Mouse (Mus musculus): Measurements from ENCODE around the gene Cript.
"Not testable (repeated sequence)": the region's sequence is repeated elsewhere in the genome, so short reads cannot be mapped to it uniquely, and the experiment has no call there.

The Cript gene

DNA sequence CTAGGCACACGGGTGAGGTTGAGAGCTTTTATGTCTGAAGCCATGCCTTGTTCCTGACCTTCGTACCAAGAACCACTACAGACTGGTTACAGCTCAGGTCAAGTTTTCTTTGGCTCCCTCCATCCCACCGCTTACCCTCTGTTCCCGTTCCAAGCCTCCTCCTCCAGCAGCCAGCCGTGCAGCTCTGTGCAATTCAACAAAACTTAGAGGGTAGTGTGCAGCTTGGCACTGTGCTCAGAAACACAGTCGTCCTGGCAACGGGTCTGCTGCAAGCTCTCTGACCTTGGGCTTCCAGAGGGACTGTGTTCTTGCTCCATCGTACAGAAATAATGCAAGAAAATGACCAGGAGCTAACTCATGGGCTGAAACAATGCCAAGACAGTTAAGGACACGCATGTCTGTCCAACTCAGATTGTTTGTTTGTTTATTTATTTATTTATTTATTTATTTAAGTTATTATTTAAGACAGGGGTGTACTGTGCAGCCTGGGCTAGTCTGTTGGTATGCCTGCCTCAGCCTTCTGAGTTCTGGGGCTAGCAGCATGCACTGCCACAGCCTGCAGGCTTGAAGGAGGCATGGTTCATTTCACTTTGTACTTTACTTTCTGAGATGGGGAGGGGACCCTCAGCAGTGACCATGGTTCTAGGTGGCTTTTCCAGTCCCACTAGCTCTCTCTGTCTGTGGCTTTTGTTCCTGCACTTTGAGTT lies 25.3 kb downstream of the Cript start:
- peak; percentile 42 to 62 for DNase-seq

DNA sequence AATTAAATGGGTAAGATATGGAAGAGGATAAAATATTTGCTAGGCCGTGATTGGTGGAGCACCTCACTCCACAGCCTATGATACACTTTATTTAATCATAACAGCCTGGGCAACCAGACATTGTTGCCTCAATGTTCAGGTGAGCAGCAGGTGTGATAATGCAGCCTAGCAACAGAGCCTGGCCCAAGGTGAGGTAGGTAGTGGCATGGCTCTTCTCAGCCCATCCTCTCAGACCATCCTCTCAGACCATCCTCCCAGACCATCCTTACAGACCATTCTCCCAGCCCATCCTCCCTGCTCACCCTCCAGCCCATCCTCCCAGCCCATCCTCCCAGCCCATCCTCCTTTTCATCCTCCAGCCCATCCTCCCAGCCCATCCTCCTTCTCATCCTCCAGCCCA lies 26.3 kb downstream of the Cript start:
- no peak for DNase-seq

DNA sequence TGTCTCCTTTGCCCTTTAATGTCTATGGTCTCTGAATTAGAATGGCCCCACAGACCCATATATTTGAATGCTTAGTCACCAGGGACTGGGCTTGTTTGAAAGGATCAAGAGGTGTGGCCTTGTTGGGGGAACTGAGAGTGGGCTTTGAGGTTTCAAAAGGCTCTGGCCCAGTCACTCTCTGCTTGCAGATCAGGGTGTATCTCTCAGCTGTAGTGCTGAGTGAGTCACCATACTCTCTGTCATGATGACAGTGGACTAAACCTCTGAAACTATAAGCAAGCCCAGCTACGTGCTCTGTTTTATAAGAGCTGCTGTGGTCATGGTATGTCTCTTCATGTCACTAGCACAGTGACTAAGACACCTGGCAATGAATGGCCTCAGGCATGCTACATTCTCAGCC lies 27.1 kb downstream of the Cript start:
- no peak for DNase-seq

DNA sequence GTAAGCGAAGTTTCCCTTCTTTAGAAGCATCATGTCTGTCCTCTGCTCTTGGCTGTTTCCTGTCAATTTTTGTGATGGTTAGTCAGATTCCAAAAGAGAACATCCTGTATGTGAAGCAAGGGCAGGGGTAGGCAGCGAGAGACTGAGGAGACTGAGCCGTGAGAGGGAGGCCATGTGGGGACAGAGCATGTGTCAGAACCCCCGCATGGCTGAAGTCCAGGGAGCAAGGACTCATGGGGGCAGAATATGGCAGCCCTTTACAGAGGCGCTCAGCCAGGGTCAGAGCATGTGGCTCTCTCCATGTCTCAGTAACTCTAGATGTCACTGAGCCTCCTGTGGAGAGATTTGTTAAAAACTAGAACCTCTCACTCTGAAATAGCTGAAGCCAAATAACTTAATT lies 28.6 kb downstream of the Cript start:
- DNase-seq = peak in 1 of 2 experiments; percentile 40

DNA sequence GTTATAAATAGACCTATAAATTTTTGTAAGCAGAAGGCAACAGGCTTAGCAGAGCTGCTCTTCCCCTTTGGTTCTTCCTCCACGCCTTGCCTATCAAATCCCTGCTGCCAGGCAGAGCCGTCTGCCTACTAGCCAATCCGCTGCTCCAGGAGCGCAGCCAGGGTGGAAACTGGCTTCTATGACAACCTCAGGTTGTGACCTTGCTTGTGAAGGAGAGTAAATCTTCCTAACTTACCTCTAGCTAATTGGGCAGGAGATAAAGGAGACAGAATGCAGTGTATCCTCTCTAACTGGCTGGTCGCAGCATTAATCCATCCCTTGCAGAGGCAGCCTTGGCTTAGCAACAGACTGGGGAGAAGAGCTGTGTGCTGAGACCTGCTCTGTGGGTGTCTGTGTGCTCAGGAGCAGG lies 29.7 kb downstream of the Cript start:
- peak; percentile 56 to 59 for DNase-seq

DNA sequence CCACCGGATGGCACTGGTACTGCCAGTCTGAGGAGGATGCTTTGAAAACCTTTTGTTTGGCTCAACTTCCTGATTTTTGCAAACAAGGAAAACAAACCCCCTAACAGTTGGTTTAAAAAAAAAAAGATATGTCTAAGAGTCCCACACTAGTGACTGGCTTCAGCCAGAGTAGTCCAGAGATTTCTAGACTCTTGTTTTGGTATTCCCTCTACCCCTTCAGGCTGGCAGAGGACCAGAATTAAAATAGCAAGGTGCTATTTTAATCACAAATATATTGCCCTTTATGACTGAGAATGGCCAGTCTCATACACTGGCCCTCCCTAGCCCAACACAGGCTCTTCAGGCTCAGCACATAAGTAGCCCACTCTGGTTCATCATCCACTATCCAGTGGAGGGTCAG lies 30.3 kb downstream of the Cript start:
- DNase-seq = no peak

DNA sequence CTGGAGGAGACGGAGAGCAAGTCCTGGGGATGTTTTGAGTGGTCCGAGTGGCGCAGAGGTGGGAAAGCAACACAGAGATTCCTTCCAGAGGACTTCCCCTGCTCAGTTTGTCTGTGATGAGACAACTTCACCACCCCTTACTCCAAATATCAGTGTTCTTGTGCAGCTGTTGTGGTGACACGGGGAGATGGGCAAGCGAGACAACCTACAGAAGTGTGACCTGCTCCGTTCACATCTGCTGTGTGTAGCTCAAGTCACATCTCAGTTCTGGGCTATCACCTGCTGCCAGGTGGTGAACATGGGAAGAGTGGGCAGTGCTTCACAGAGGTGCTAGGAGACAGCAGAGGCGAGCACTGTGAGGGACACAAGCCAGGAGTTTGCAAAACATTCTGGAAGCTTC lies 31.4 kb downstream of the Cript start:
- DNase-seq = no peak

DNA sequence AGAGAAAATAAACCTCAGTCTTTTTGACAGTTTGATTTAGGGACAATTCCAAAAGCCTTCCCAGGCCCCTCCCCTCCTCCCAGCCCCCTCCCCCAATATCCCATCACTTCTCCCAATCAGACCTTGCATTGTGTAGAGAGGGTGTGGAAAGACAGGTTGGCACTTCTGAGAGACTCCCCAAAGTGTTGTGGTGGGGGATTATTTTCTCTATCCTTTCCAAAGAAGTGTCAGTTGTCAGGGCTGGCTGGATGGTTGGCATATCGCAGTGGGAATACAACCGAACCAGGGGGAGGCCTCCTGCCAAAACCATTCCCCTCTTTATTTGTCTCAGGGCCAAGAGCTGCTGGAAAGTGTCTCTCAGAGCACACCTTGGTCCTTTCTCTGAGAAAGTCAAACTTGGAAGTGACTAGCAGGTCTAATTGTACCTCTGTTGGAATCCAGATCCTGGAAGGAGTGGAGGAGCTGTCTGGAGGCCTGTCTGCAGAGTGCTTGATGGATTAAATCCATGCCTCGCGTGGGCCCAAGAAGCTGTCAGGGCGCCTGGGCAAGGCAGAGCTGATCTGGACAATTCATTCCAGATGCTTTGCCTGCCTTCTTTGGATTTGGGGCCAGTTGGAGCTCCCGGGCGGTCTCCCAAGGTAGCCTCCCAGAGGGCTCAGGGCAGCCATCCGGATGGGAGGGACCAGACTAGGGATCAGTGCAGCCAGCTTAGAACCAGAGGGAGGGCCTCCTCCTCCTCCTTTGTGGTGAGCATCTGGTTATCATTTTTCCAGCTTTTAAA lies 32.3 kb downstream of the Cript start:
- DNase-seq = peak in 1 of 2 experiments; percentile 24

DNA sequence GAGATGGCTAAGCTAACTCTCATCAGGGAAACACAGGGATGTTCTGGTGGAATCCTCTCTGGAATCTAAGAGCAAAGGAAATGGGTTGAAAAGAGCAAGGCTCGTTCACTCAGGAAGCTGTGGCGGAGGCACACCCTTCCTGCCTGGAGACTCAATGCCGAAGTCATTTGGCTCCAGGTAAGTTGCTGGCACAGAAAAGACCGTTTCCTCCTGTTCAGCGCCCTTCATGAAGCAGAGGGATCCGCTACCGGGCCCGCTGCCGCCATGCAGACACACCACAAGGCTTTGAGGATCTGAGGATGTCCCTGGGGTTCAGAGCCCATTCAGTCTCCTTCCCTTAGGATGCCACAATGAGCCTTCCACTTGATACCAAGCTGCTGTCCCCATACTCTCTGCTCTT lies 37.3 kb downstream of the Cript start:
- no peak for DNase-seq

DNA sequence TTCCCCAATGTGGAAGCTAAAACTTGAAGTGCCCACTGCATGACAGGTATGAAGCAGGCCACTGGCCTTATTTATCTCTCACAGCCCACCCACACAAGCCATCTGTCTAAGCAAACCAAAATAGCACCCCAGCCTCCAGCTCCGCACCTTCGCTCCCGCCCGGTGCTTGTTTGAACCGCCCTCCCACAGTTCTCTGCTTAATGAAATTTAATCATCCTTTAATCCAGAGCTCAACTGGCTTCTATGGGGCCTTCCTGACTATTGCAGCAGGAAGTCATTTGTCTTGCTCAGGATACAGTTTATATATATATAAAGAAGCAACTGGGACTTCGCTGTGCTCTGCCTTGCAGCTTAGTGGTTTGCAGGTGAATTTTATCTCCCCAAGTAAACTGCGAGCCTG lies 38.1 kb downstream of the Cript start:
- DNase-seq = no peak

DNA sequence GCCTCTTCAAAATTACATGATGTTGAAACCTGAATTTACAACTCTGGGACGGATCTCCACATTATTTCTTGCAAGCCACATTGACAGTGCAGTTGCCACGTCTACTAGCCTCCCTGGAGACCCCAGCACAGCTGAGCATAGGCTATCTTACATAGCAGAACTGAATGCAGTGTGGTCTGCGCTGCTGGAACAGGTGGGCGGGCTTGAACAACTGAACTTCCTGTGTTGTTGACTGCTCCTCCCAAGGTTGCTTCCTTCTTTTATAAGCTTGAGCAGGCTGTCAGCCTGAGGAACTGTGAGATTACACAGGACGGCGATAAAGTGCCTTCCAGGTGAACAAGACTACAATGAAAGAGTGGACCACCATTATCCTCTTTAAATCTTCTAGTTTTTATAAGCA lies 38.6 kb downstream of the Cript start:
- no peak for DNase-seq

DNA sequence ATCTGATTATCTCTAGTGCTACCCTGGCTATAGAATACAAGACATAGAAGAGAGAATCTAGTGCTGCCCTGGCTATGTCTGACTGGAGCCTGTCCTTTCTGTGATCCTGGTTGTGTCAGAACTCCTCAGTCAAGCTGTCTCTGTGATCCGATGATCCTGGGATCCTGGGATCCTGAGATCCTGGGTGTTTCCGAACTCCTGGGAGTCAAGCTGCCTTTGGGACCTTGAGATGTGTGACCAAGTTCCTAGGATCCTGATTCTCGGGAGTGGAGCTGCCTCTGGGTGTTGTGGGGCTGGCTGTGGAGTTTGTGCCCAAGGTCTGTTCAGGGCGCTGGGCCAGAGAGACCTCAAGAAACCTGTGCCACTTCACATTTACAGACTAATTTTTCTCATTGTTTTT lies 43.6 kb downstream of the Cript start:
- DNase-seq = no peak

DNA sequence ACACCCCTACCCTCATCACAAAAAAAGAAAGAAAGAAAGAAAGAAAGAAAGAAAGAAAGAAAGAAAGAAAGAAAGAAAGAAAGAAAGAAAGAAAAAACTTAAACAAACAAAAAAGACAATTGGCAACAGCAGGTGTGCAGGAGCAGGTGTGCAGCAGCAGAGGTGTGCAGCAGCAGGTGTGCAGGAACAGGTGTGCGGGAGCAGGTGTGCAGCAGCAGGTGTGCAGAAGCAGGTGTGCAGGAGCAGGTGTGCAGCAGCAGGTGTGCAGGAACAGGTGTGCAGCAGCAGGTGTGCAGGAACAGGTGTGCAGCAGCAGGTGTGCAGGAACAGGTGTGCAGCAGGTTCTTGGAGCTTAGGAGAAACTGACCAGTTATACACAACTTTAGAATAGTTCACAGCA lies 46.8 kb downstream of the Cript start:
- not testable (repeated sequence) for DNase-seq

DNA sequence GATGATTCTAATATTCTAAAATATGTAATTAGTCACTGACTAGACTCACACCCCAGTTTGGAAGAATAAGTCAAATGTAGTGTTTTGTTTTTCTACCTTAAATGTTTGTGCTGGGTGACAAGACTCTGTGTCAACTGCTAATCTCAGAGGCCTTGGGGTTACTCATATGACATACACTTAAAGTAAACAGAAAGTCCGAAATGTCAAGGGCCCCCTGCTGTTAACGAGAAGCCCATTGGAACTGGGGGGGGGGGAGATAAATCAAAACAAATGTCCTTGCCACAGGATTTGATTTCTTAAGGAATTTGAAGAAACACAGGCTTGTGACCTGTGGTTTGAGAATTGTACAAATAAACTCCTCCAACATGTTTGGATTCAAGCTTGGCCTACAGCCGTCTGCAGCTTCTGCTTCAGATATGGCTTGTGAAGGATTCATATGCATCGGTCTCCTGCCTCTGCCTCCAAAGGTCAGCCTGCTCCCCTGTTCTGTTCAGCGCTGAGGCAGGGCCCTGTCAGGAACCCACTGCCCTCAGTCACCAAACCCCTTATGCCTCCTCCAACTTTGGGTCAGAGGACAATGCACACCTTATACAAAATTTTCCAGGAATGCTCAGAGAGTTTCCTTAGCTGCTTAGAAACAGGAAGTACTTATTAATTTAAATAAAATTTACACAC lies 47.6 kb downstream of the Cript start:
- no peak for DNase-seq

DNA sequence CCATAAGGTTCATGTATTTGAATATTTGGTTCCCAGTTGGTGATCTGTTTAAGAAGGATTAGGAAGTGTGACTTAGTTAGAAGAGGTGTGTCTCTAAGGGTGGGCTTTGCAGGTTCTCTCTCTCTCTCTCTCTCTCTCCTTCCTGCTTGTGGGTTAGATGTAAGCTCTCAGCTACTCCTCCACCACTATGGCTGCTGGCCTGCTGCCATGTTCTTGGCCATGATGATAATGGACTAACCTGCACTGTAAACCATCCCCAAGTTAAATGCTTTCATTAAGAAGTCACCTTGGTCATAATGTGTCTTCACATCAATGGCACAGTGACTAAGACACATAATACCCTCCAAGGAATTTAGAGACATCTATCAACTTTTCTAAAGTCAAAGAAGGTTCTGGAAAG lies 48.1 kb downstream of the Cript start:
- DNase-seq = peak in 1 of 2 experiments; percentile 15

DNA sequence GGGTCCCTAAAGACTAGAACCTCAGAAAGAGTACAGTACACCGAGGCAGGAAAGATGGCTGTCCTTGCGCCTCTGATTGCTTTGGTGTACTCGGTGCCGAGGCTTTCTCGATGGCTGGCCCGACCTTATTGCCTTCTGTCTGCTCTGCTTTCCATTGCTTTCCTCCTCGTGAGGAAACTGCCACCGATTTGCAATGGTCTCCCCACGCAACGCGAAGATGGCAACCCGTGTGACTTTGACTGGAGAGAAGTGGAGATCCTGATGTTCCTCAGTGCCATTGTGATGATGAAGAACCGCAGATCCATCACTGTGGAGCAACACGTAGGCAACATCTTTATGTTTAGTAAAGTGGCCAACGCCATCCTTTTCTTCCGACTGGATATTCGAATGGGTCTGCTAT lies 52.9 kb downstream of the Cript start:
- DNase-seq = not testable (repeated sequence)

DNA sequence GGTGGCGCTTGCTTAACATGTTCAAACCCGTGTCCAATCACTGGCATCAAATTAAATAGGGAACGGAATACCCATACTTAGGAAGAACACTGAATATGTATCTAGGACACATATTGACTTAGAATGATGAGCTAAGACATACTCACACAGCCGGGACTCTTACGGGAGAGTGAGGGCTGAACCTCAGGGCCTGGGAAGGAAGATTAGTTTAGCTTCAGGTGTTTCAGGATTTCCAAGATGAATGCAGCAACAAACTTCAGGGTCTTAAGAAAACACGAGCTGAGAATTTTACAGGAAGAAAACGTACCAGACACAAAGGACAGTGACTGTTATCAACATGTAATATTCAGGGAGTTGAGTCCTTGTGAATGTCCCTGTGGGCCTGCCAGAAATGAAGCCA lies 55.4 kb downstream of the Cript start:
- no peak for DNase-seq

DNA sequence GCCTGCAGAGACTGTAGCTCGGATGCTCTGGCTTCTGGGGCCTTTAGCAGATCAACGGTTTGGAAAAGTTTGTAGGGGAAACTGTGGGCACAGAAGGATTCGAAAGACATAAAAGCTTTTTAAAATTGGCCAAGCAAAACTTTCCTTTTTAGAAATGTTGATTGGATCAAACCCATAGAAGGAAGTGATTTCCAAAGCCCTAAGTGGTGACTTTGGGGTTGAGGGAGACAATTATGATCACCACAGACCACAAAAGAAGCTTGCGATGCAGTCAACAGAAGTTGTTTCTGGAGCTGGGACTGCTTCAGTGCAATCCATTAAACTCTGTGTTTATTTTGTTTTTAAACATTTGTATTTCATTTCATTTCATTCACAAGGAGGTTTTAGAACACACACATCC lies 57.2 kb downstream of the Cript start:
- DNase-seq = no peak

DNA sequence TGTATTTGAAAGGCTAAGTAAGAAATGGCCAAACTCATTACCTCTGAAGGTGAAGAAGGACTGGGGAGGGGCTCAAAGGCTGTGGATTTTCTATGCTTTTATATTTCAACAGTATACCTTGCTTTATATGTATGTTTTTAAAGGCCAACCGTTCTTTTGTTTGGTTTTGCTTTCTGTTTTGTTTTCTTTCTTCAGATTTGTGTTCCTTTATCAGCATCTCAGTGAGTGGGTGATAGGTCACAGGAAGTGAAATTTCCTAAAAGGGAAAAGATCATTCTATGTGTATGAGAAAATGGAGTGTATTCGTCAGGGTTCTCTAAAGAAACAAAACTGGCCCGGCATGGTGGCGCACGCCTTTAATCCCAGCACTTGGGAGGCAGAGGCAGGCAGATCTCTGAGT lies 58.3 kb downstream of the Cript start:
- DNase-seq = no peak

All from cerebellum, postnatal 10 days (tissue).